Mouse (Mus musculus) midbrain, postnatal 0 days (tissue): ENCODE measurements around the gene Creb3l2. TPM values are rescaled to one million over a fixed set of nuclear protein-coding genes. Genes with fewer than 3 reads are reported as not detected.
A peak's percentile ranks its signal among the peaks of the same experiment; 100 is the strongest.

Experiments used
- ATAC-seq: fragments of 200-750 bp; cut with Nextera tagmentation; 2 replicates; pipeline ENCODE4 v1.8.0; 2017; ENCODE audit warnings: moderate number of reproducible peaks, mild to moderate bottlenecking, moderate TSS enrichment, moderate library complexity; ENCODE audit not compliant: low FRiP score
- DNase-seq: peaks from one replicate; pipeline ENCODE4 v3.0.0-alpha.2; 2015; ENCODE audit warnings: low spot score
- H3K27ac ChIP-seq: fragments of 300-500 bp; sonication (generic); 2 replicates; pipeline ENCODE4 v1.5.1; 2014; ENCODE audit warnings: low read depth, mild to moderate bottlenecking, low read length, mixed read lengths
- H3K27me3 ChIP-seq: fragments of 300-500 bp; sonication (generic); 2 replicates; pipeline ENCODE4 v1.6.1; 2014; ENCODE audit warnings: low read length, control low read depth, mixed read lengths; ENCODE audit not compliant: insufficient read depth
- H3K36me3 ChIP-seq: fragments of 300-500 bp; sonication (generic); 2 replicates; pipeline ENCODE4 v1.6.1; 2014; ENCODE audit warnings: low read length, control low read depth, mixed read lengths; ENCODE audit not compliant: insufficient read depth
- H3K4me1 ChIP-seq: fragments of 300-500 bp; sonication (generic); 2 replicates; pipeline ENCODE4 v1.6.1; 2014; ENCODE audit warnings: mild to moderate bottlenecking, control low read depth, antibody characterized with exemption, low read length, mixed read lengths; ENCODE audit not compliant: insufficient read depth
- H3K4me2 ChIP-seq: fragments of 300-500 bp; sonication (generic); 2 replicates; pipeline ENCODE4 v1.6.1; 2014; ENCODE audit warnings: low read depth, mild to moderate bottlenecking, low read length, mixed read lengths; ENCODE audit not compliant: poor library complexity, severe bottlenecking
- H3K4me3 ChIP-seq: fragments of 300-500 bp; sonication (generic); 2 replicates; pipeline ENCODE4 v1.5.1; 2014; ENCODE audit warnings: low read depth, mild to moderate bottlenecking, low read length, moderate library complexity
- H3K9ac ChIP-seq: fragments of 300-500 bp; sonication (generic); replicated peaks from 2 replicates; pipeline ENCODE4 v1.6.1; 2014; ENCODE audit warnings: mild to moderate bottlenecking, low read length, moderate library complexity, mixed read lengths; ENCODE audit not compliant: poor library complexity, severe bottlenecking
- H3K9me3 ChIP-seq: fragments of 300-500 bp; sonication (generic); 2 replicates; pipeline ENCODE4 v1.6.1; 2016; ENCODE audit warnings: low read length, control low read depth
- CTCF ChIP-seq: IDR thresholded peaks from 2 replicates; pipeline ENCODE4 v1.5.1; 2016; ENCODE audit warnings: antibody characterized with exemption, mild to moderate bottlenecking
- WGBS: fragments of 180-500 bp; shearing (Covaris S2); extraction: QIAGEN DNeasy Blood & Tissue Kit; methylation state at CpG from one replicate; pipeline ENCODE4 v1.1.7; 2014; 5-methylcytosine and 5-hydroxymethylcytosine counted together
- polyA plus RNA-seq: library from polyadenylated mRNA; unstranded; fragments of >200 nt; fragmentation: Nextera tagmentation; extraction: Ambion mirVana; gene quantifications from 2 replicates; pipeline ENCODE4 v1.2.1, GENCODE M21; 2015
- total RNA-seq: library from RNA; depleted of rRNA; stranded (reverse); fragments of >200 nt; gene quantifications from 2 replicates; pipeline ENCODE4 v1.2.3, GENCODE M21; 2014; rRNA removed

Creb3l2 gene
- total RNA-seq (3.9 and 4.5 TPM in 2 replicates), polyA plus RNA-seq (1.9 and 2.1 TPM in 2 replicates)

DNA sequence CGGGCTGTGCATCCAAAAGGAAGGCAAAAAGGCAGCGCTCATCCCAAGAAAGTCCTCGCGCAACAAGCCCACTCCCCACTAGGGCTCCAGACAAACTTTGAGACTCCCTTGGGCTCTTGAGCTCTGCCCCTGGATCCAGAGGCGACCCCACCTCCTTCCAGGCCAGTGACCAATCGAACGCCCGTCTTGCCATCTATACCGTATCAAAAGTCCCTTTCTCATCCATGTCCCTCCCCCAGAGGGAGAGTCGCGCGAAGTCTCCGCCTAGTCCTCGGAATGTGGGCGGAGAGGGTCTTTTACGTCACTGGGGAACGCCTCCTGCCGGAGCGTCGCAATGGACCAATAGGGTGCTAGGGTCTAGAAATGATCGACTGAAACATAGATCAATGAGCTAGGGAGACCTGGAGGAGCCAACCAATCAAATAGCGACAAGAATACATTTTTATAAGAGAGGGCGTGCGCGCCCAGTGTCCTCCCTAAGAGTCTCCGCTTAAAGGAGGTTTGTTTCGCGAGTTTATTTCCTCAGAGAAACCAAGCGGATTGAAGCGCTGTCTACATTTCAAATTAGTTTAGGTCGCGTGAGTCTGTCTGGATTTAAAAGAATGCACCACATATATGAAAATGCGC lies at the start of gene Creb3l2:
Gene Creb3l2 (minus strand): TSS at position 106 of the 627 bp plus-strand sequence.
- WGBS: 1% methylated on average over 33 of the region's 33 CpGs
- peak; percentile 100 for ATAC-seq

DNA sequence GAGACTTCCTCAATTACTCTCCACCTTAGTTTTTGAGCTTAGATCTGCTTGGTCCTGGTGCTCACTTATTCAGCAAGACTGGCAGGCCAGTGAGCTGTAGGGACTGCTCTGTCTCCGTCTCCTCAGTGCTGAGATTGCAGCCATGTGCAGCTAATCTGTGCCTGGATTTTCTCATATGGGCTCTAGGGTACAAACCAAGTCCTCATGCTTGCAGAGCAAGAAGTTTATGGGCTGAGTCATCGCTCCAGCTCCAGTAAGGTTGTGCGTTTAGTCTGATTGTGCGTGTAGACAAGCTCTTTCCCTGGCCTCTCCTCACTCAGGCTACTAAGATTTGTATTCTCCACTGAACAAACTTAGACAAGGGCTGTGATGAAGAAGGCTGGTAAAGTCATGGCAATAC lies 44.6 kb upstream of the Creb3l2 start:
- Histone ChIP-seq H3K4me3 (no peak overlapping the region), H3K4me1 (no peaks in the 10 kb centered on the region), H3K27ac (no peak overlapping the region), H3K27me3 (no peaks in the 10 kb centered on the region), H3K9ac (no peak overlapping the region), H3K36me3 (no peaks in the 10 kb centered on the region), H3K9me3 (no peaks in the 10 kb centered on the region), H3K4me2 (no peak overlapping the region)
- no peak for DNase-seq
- TF ChIP-seq CTCF: no peak
- no peak for ATAC-seq
- 90% methylated on average over 4 of the region's 4 CpGs for WGBS

More for the DNA sequence above, at the start of gene Creb3l2:
- Histone ChIP-seq H3K27me3 (no peaks in the 10 kb centered on the region), H3K9ac (peak within 1 kb of the TSS; percentile 61), H3K36me3 (no peaks in the 10 kb centered on the region), H3K9me3 (no peaks in the 10 kb centered on the region), H3K4me1 (no peaks in the 10 kb centered on the region), H3K4me3 (peak within 1 kb of the TSS; percentile 53), H3K27ac (peak within 1 kb of the TSS; percentile 59; the same call in 1 of the 2 replicates), H3K4me2 (peak within 1 kb of the TSS; percentile 95)
- peak; percentile 99 for DNase-seq
- no peak; the same call in 1 of the 2 replicates for TF ChIP-seq CTCF

DNA sequence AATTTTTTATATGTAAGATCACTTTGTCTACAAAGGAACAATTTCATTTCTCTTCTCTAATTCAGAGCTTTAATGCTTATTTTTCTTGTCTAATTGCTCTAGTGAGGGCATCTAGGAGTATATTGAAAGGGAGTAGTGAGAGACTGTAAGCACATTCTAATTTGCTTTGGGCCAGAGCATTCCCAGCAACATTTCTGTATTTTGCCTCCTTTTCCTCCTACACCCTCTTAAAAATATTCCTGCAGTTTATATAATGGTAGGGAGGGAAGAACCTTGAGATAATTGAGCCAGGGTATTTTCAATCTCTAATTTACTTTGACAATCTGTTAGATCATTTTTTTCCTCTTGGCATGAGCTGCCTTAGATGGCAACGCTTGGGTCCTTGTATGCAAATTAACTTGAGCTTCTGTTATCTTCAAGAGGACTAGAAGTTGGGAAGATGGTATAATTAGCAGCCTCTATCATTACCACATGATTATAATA lies 42.7 kb upstream of the Creb3l2 start:
- H3K27me3 ChIP-seq: no peaks in the 10 kb centered on the region
- no peaks in the 10 kb centered on the region for H3K9me3 ChIP-seq
- H3K4me2 ChIP-seq: no peak overlapping the region
- H3K4me1 ChIP-seq: no peaks in the 10 kb centered on the region
- DNase-seq: no peak
- H3K36me3 ChIP-seq: no peaks in the 10 kb centered on the region
- no peak overlapping the region for H3K9ac ChIP-seq
- no peak for TF ChIP-seq CTCF
- 56% methylated on average over 1 of the region's 1 CpGs for WGBS
- no peak overlapping the region for H3K27ac ChIP-seq
- no peak overlapping the region for H3K4me3 ChIP-seq
- no peak for ATAC-seq

GRCm38 (mm10) chr6:37483262-37483661 lies 41.3 kb upstream of the Creb3l2 start:
- Histone ChIP-seq H3K36me3 (no peaks in the 10 kb centered on the region), H3K4me2 (no peak overlapping the region), H3K27me3 (no peaks in the 10 kb centered on the region), H3K9me3 (no peaks in the 10 kb centered on the region), H3K4me1 (no peaks in the 10 kb centered on the region), H3K4me3 (no peak overlapping the region), H3K9ac (no peak overlapping the region), H3K27ac (no peak overlapping the region)
- no peak for TF ChIP-seq CTCF
- 52% methylated on average over 5 of the region's 5 CpGs for WGBS
- ATAC-seq (no peak), DNase-seq (no peak)

- no peaks in the 10 kb centered on the region for H3K4me1 ChIP-seq
- no peak overlapping the region for H3K4me3 ChIP-seq
- ATAC-seq (no peak), DNase-seq (no peak)
- no peak overlapping the region for H3K27ac ChIP-seq
- H3K9me3 ChIP-seq: no peaks in the 10 kb centered on the region
- no peak overlapping the region for H3K4me2 ChIP-seq
- no peaks in the 10 kb centered on the region for H3K27me3 ChIP-seq
- 91% methylated on average over 3 of the region's 3 CpGs for WGBS
- no peak for TF ChIP-seq CTCF
- H3K9ac ChIP-seq: no peak overlapping the region
- no peaks in the 10 kb centered on the region for H3K36me3 ChIP-seq
These were observed 39.2 kb upstream of the Creb3l2 start for GRCm38 (mm10) chr6:37481147-37481546.

DNA sequence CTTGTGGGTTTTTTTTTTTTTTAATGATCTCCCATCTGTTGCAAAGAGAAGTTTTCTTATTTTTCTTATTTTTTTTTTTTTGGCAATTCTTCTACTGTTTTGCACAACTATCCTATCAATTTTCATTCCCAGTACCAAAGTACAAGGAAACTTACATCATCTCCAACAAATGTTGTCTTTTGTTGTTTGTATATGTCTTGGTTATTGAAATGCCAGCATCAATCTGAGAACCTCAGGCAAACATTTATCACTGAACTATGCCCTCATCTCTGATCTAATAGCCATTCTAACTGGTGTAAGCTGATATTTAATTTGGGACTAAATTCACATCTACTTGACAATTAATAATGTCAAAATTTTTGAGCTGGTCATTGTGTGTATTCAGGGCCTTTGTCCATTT lies 38.1 kb upstream of the Creb3l2 start:
- H3K4me3 ChIP-seq: no peak overlapping the region
- no peak overlapping the region for H3K27ac ChIP-seq
- H3K27me3 ChIP-seq: no peaks in the 10 kb centered on the region
- no peak overlapping the region for H3K9ac ChIP-seq
- H3K9me3 ChIP-seq: no peaks in the 10 kb centered on the region
- no peaks in the 10 kb centered on the region for H3K4me1 ChIP-seq
- TF ChIP-seq CTCF: no peak
- no peak overlapping the region for H3K4me2 ChIP-seq
- ATAC-seq: no peak
- H3K36me3 ChIP-seq: no peaks in the 10 kb centered on the region
- DNase-seq: no peak
